Mouse (Mus musculus): ENCODE results near the gene Adra2c.

Gene Adra2c

DNA sequence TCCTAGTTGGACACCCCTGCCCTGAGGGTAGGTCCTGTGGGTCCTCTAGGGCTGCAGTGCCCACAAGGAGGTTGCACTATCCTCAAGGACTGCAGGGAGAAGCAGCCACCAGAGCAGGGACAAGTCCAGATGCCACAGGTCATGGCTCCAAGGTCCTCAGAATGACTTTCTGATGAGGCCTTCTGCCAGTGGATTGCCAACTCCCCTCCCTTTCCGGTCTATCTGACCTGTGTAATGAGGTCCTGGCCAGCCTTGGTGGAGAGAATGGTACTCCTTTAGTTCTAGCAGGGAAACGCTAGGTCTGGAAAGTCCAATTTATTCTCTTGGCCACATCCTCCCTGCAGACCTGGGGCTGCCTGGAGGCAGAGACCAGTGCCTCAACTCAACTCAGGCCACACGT, at the start of gene Adra2c:
TSS of gene Adra2c (plus strand) at position 301 of the 400 bp plus-strand sequence.
- TF ChIP-seq GATA4 (IDR thresholded peaks at IDR 0.05; ENCODE audit: insufficient replicate concordance, low read length), result no peak

DNA sequence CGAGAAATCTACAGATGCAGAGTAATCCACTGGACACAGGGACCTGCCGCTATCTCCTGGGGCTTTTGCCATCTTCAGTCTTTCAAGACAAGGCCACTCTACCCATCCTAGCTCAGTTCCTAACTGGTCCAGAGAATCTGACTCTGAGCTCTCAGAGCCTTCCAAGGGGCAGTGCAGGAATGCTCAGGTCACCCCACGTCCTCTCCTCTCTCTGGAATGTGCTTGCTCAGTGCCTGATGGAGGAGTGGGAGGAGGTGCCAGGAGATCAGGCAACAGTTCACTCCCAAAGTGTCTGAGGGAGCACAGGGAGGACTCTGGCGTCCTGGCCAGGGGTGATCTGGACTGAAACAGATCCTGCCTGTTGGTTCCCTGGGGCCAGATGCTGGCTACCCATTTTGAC, 45.0 kb upstream of the Adra2c start:
- TF ChIP-seq GATA4 (IDR thresholded peaks at IDR 0.05; ENCODE audit: insufficient replicate concordance, low read length), result no peak

DNA sequence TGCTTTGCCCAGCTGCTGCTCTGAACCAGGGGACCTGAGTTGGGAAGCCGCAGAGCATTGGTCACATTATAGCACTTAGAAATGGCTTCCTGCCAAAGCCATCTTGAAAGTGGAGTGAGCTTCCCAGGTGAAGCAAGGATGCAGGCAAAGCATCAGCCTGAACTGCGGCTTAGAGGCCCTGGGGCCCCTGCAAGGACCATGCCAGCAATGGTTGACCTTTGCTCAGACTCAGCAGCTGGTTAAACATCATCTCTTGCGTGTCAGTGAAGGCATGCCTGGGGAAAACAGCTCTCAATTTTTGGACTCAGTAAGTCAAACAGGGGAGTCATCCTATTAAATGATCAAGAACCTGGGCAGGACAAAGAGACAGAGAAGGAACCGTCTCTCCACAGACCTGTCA, 40.4 kb upstream of the Adra2c start:
- no peak for TF ChIP-seq GATA4 (IDR thresholded peaks at IDR 0.05; ENCODE audit: insufficient replicate concordance, low read length)

DNA sequence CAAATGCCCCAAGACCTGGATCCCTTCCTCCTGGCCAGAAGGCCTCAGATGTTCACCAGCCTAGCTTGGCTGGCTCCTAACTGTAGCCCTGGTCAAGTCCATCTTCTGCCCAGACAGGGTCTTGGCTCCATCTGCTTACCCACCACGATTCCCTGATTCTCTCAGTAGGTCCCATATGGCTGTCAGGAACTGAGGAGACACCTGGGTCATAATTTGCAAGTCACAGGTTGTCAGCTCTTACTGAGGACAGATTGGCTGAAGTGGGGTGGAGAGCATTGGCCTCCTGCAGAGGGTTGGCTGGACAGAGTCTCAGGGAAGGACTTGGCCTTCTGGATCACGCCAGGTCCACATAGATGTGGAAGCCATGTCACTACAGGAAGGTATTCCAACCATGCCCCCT, 39.5 kb upstream of the Adra2c start:
- TF ChIP-seq GATA4 (IDR thresholded peaks at IDR 0.05; ENCODE audit: insufficient replicate concordance, low read length), result no peak

DNA sequence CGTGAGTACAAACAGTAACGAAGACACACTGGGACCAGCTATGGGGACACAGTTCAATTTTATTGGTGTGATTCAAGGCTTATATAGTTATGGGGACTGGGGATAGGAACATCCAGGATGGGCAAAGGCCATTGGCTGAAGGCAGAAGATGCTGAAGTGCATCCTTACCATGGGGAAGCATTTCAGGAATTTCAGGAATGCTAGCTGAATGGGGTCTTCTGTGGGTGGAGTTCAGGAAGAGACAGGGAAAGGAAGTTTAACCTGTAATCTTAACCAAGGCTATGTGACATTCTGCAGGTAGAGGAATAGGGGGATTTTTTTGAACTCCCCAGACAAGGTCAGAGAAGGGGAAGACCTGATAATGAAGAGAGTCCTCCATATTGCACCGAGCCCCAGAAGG, 36.6 kb upstream of the Adra2c start:
- TF ChIP-seq GATA4 (IDR thresholded peaks at IDR 0.05; ENCODE audit: insufficient replicate concordance, low read length), result no peak

DNA sequence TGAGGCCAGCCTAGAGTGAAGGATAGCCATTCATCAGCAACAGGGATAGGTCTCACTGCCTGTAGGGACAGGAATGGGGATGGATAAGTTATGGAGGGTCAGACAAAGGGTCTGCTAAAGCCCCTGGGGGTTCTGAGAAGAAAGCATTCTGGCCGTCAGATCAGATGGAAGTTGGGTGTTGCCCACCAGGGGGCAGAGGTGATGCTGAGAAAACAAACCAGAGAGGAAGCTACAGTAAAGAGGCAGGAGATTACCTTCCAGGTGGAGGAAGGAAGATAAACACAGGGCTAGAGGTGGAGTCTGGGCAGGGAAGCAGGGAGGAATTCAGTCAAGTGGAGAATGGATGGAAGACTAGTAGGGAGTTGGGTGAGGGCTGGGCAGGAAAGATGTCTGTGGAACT, 33.9 kb upstream of the Adra2c start:
- TF ChIP-seq GATA4 (IDR thresholded peaks at IDR 0.05; ENCODE audit: insufficient replicate concordance, low read length), result no peak

DNA sequence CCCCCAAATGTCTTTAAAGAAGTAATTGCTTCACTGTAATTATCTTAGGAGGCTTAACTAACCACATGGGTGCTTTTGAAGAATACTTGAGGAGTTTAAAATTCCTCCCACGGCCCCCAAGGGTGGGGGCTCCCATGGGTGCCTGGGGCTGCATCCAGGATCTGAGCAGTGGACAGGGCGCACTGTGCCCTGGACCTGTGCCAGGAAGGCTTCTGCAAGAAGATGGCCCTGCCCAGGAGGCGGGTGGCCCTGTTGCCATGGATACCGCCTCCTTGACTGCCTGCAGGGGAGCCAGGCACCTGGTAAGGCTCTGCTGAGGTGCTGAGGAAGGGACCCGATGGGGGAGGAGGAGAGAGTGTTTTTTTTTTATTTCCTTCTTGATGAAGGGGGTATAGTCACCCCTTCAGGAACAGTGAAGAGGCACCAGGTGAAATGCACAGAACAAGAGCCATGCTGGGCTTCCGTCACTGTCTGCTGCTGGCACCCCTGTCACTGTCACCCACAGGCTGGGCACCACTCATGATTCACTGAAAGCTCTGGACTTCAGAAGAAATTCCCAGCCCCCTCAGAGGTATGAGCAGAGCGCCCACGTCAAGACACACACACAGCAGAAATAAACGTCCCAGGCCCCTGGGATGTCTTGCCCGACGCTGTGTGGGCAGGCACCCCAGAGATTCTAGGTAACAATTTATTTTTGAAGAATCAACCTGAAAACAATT, 32.4 kb upstream of the Adra2c start:
- no peak for TF ChIP-seq GATA4 (IDR thresholded peaks at IDR 0.05; ENCODE audit: insufficient replicate concordance, low read length)

DNA sequence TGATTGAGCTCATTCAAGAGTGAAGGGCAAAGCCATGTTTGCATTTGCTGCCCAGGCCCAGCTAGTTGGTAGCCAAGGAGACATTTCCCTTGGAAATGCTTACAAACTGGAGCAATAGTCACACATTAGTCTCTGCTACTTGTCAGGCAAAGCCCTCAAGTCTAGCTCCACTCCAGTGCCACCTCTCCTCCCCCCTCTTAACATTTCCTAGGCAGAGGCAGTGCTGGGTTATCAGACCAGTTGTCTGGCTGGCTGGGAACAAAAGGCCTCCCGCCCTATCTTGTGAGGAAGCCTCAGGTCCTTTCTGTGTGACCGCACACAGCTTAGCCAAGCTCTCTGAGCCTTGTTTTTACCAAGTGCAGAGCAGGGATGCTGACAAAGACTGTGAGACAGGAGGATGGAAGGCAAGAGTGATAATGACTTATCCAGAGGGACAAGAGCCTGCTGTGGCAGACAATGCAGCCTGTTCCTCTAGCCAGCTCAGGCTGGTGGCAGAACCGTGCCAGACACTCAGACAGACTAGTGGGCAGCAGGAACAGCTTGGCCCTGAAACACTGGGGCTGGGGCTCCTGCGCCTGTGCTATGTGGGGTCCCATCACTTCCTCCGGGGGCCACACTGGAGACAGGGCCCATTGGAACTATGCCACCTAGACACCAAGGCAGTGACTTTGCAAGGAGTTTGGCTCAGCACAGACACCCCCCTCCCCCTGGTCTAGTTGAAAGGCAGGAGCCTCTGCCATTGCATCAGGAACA, 23.0 kb upstream of the Adra2c start:
- TF ChIP-seq GATA4 (IDR thresholded peaks at IDR 0.05; ENCODE audit: insufficient replicate concordance, low read length), result no peak

DNA sequence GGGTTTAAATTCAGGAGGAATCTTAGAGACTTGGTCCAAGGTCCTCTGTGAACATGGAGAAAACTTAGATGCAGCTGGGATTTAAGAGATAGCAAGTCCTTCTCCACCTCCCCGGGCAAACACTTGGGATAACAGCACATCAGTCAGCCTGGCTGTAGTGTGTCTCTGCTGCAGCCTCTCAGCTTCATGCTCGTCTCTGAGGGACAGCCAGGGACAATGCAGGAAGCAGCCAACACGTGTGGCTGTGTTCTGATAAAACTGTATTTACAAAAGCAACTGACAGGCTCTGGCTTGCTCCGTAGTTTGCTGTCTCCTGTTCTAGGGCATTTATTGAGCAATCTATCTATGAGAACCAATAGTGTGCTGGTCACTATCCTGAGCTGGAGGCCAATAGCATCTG, 14.4 kb upstream of the Adra2c start:
- no peak for TF ChIP-seq GATA4 (IDR thresholded peaks at IDR 0.05; ENCODE audit: insufficient replicate concordance, low read length)

DNA sequence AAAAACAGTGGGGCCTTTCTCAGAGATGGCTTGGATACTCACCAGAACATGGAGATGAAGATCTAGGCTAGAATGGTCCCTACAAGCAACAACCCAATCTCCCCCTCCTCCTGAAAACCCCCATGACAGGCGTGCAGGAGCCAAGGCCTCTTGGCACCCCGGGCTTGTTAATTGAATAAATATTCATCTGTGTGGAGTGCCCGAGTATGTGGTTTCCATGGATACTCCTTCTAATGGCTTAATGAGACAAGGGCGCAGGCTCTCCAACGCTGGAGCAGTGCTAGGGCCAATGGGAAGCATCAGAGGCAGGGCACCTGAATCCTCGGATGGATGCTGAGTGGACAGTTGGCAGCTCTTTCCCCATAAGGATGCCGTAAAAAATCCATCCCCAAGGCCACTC, 10.6 kb upstream of the Adra2c start:
- no peak for TF ChIP-seq GATA4 (IDR thresholded peaks at IDR 0.05; ENCODE audit: insufficient replicate concordance, low read length)

DNA sequence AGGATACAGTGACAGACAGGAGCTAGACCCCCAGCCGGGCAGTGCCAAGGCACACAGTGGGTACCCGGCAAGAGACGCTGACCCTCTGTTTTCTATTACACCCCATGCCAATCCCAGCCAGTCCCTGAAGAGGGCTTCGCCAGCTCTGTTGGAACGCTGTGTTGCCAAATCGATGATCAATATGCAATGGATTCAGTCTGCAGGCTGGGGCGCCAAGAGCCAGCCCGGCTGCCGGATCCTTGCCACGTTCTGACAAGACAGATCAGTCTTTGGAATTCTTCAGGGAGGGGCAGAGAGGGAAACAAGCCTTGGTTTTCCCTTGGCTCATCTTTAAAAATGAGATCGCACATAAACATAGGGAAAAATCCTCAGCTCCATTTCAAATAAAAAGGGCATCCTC, 2.8 kb upstream of the Adra2c start:
- no peak for TF ChIP-seq GATA4 (IDR thresholded peaks at IDR 0.05; ENCODE audit: insufficient replicate concordance, low read length)

DNA sequence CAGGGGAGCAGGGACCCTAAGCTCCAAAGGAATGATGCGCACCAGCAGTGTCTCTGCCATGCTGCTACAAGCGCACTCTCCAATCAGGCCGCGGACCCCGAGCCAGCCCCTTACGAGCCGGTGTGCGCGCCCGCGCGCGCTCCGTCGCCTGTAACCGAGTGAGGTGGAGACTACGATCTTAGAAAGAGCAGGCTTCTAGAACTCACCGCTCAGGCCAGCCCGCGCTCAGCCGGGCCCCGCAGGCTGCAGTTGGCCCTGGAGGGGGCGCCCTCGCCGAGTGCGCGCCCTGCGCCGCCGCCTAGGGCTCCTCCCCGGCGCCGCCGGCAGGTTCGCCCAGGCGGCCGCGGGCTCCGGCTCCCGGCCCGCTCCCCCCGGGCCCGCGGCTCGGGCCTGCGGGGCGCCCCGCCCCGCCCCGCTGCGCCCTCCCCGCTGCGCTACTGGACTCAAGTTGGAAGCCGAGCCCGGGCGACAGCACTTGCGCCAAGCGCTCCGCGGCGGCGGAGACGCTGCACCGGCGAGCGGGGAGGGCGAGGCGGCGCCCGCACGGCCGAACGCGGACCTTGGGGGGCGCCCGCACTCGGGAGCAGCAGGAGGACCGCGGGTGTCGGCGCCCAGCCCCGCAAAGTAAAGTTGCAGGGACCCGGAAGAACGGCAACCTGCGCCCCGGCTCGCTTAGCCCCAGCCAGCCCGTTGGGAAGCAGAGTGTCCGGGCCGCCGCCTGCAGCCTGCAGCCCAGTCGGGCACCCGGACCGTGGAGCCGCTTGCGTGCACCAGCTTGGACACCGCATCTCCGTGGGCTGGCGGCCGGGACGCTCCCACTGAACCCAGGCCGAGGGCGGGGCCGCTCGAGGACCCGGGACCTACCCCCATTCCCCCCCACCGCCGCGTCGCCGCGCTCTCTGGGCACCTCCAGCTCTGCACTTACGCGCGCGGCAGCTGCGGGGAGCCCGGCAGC, 899 bp downstream of the Adra2c start:
- TF ChIP-seq GATA4 (IDR thresholded peaks at IDR 0.05; ENCODE audit: insufficient replicate concordance, low read length), result no peak

DNA sequence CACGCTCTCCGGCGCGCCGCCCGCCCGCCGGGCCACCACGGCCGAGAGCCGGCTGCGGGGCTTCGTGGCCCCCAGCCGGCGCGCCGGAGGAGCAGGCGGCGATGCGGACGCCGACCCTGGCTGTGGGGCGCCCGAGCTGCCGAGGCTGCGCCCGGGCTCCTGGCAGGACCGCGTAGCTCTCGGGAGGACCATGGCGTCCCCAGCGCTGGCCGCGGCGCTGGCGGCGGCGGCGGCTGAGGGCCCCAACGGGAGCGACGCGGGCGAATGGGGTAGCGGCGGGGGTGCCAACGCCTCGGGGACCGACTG, 1.5 kb downstream of the Adra2c start:
- no peak for TF ChIP-seq GATA4 (IDR thresholded peaks at IDR 0.05; ENCODE audit: insufficient replicate concordance, low read length)

DNA sequence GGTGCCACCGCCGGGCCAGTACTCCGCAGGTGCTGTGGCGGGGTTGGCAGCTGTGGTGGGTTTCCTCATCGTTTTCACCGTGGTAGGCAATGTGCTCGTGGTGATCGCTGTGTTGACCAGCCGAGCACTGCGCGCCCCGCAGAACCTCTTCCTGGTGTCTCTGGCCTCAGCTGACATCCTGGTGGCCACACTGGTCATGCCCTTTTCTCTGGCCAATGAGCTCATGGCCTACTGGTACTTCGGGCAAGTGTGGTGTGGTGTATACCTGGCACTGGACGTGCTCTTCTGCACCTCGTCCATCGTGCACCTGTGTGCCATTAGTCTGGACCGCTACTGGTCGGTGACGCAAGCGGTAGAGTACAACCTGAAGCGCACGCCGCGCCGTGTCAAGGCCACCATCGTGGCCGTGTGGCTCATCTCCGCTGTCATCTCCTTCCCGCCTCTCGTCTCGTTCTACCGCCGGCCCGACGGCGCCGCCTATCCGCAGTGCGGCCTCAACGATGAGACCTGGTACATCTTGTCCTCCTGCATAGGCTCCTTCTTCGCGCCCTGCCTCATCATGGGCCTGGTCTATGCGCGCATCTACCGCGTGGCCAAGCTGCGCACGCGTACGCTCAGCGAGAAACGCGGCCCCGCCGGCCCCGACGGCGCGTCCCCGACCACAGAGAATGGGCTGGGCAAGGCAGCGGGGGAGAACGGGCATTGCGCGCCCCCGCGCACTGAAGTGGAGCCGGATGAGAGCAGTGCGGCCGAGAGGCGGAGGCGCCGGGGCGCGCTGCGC, 2.1 kb downstream of the Adra2c start:
- TF ChIP-seq GATA4 (IDR thresholded peaks at IDR 0.05; ENCODE audit: insufficient replicate concordance, low read length), result no peak

DNA sequence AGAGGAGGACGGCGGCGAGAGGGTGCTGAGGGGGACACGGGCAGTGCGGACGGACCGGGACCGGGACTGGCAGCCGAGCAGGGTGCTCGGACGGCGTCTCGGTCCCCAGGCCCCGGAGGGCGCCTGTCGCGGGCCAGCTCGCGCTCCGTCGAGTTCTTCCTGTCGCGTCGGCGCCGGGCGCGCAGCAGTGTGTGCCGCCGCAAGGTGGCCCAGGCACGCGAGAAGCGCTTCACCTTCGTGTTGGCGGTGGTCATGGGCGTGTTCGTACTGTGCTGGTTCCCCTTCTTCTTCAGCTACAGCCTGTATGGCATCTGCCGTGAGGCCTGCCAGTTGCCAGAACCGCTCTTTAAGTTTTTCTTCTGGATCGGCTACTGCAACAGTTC, 2.7 kb downstream of the Adra2c start:
- no peak for TF ChIP-seq GATA4 (IDR thresholded peaks at IDR 0.05; ENCODE audit: insufficient replicate concordance, low read length)

Measured in liver, adult (tissue).